Mouse (Mus musculus): ENCODE measurements around the gene Hmgcs1. TPM values are rescaled to one million over a fixed set of nuclear protein-coding genes. Genes with fewer than 3 reads are reported as not detected.

Hmgcs1 gene
- polyA plus RNA-seq, 1 experiment from 2014 or later: 197 TPM

DNA sequence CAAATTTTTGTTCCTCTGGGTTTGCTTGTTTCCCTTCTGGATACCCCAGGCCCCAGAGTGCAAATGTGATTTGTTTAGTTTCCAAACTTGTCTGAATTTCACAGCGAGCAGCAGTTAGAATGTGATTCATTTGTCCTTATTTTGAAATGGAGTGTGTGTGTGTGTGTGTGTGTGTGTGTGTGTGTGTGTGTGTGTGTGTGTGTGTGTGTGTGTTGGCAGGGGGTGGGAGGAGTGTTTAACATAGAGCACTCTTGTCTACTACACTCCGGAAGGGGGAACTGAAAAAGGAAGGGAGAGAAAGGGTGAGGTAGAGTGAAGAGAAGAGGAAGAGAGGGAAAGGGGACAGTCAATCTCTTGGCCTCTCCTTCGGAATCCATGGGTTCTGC lies 64.4 kb downstream of the Hmgcs1 start:
- no peaks in the 10 kb centered on the region for H3K36me3 ChIP-seq
- peaks cover 21% of the 10 kb centered on the region for H3K4me1 ChIP-seq (replicated peaks)
- no peak for ATAC-seq (ENCODE audit: insufficient number of reproducible peaks, insufficient read depth, low FRiP score, low TSS enrichment, low read depth)
- peak overlapping the region; percentile 60 for H3K4me3 ChIP-seq (replicated peaks)
- no peak overlapping the region for H3K9ac ChIP-seq (replicated peaks)
- no peaks in the 10 kb centered on the region for H3K27me3 ChIP-seq
- no peaks in the 10 kb centered on the region for H3K9me3 ChIP-seq
- 38% methylated on average over 3 of the region's 3 CpGs for WGBS
- no peak overlapping the region for H3K27ac ChIP-seq
- peak overlapping the region; percentile 91 for H3K4me2 ChIP-seq

DNA sequence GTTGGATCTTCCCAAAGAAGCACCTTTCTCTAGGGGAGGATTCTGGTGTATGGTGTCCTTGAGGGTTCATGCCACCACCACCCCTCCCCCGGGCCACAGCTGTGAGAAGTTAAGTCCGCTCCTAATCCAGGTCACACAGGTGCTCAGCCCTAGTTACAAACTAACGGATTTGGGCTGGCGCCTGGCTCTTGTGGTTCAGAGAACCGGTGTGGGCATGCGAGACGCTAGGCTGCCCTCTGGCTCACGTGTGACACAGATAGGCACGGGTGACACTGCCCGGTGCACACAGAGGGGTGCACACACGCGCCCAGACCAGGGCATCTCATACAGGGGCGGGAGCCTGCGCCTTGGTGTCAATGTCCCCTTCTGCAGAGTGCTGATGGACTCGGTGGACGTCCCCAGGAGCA lies 65.0 kb downstream of the Hmgcs1 start:
- Histone ChIP-seq H3K27me3 (no peaks in the 10 kb centered on the region), H3K9ac (replicated peaks) (peak overlapping the region; percentile 71), H3K9me3 (no peaks in the 10 kb centered on the region), H3K36me3 (no peaks in the 10 kb centered on the region), H3K4me2 (peak overlapping the region; percentile 91), H3K4me1 (replicated peaks) (peaks cover 21% of the 10 kb centered on the region), H3K4me3 (replicated peaks) (peak overlapping the region; percentile 60), H3K27ac (peak overlapping the region; percentile 79; the same call in 1 of the 2 replicates)
- ATAC-seq (ENCODE audit: insufficient number of reproducible peaks, insufficient read depth, low FRiP score, low TSS enrichment, low read depth): peak; percentile 58
- 1% methylated on average over 16 of the region's 16 CpGs for WGBS

DNA sequence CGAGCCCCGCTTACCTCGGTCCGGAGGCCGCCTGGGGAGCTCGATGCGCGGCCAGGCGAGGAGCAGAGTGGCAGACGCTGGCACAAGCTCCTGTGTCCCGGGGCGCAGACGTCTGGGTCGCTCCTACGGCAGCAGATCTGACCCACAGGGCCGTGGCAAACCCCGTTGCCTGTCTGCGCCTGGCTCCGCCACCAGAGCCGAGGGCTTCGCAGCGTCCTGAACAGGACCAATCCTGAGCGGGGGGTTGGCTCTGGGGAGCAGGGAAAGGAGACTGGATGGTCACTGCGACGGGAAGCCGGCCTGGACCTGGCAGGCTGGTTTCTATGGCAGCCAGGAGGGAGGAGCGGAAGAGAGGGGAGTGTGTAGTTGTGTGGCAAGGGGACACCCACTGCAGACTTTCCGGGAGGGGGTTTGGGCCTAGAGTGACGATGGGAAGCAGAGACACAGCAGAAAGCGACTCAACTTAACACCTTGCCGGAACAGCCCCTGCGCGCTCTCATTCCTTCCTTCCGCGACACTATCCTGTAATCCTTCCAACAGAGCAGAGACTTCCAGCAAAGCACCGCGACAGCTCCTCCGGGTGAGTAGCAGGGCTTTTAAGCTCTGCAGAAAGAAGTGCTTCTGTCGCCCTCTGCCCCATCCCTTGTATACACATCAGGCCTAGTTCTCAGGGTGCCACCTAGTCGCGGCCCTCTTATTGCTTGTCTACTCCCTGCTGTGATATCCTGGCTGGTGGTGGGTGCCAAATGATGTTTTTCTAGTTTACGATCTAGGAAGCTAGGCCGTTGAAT lies 65.7 kb downstream of the Hmgcs1 start, which contains the start of gene Nim1k:
Gene Nim1k (minus strand): TSS at position 202 of the 791 bp plus-strand sequence.
- Histone ChIP-seq H3K27ac (peak within 1 kb of the TSS; percentile 79), H3K36me3 (peaks cover 4% of the 10 kb centered on the region; the same call in 1 of the 2 replicates), H3K27me3 (no peaks in the 10 kb centered on the region), H3K4me3 (replicated peaks) (peak within 1 kb of the TSS; percentile 60), H3K4me2 (peak within 1 kb of the TSS; percentile 91), H3K4me1 (replicated peaks) (peaks cover 21% of the 10 kb centered on the region), H3K9ac (replicated peaks) (peak within 1 kb of the TSS; percentile 71), H3K9me3 (no peaks in the 10 kb centered on the region)
- ATAC-seq (ENCODE audit: insufficient number of reproducible peaks, insufficient read depth, low FRiP score, low TSS enrichment, low read depth): peak; percentile 92
- under 1% methylated on average over 43 of the region's 43 CpGs for WGBS

- H3K4me3 ChIP-seq (replicated peaks): no peak overlapping the region; the same call in 1 of the 2 replicates
- peak overlapping the region; percentile 91 for H3K4me2 ChIP-seq
These were observed 66.7 kb downstream of the Hmgcs1 start for GRCm38 (mm10) chr13:119756831-119757230.

More at GRCm38 (mm10) chr13:119756831-119757230, 66.7 kb downstream of the Hmgcs1 start:
- Histone ChIP-seq H3K27me3 (no peaks in the 10 kb centered on the region), H3K9ac (replicated peaks) (no peak overlapping the region), H3K4me1 (replicated peaks) (peaks cover 21% of the 10 kb centered on the region), H3K27ac (no peak overlapping the region), H3K36me3 (peaks cover 14% of the 10 kb centered on the region; the same call in 1 of the 2 replicates), H3K9me3 (no peaks in the 10 kb centered on the region)
- no peak for ATAC-seq (ENCODE audit: insufficient number of reproducible peaks, insufficient read depth, low FRiP score, low TSS enrichment, low read depth)
- WGBS: 23% methylated on average over 5 of the region's 5 CpGs

Other genes with a start within 250 kb of the Hmgcs1 start
- gene 4833420G17Rik, start 227.6 kb upstream of the Hmgcs1 start, polyA plus RNA-seq (2016; fragmentation: Nextera tagmentation; extraction: Ambion mirVana): 93.8 and 101 TPM in 2 replicates
- 0.96 and 1.5 TPM in 2 replicates for gene Tmem267, start 202.3 kb upstream of the Hmgcs1 start, polyA plus RNA-seq (2016; fragmentation: Nextera tagmentation; extraction: Ambion mirVana)
- 1.1 and 1.7 TPM in 2 replicates for gene 3110070M22Rik, start 202.0 kb upstream of the Hmgcs1 start, polyA plus RNA-seq (2016; fragmentation: Nextera tagmentation; extraction: Ambion mirVana)
- gene Ccl28, start 66.6 kb upstream of the Hmgcs1 start, polyA plus RNA-seq (2016; fragmentation: Nextera tagmentation; extraction: Ambion mirVana): 0.05 and 0.15 TPM in 2 replicates
- 1.6 and 2.3 TPM in 2 replicates for gene Nim1k, start 65.5 kb downstream of the Hmgcs1 start, polyA plus RNA-seq (2016; fragmentation: Nextera tagmentation; extraction: Ambion mirVana)
- 48.7 and 50.2 TPM in 2 replicates for gene Zfp131, start 100.5 kb downstream of the Hmgcs1 start, polyA plus RNA-seq (2016; fragmentation: Nextera tagmentation; extraction: Ambion mirVana)
- not detected in 2 replicates for gene AF067063, start 139.8 kb downstream of the Hmgcs1 start, polyA plus RNA-seq (2016; fragmentation: Nextera tagmentation; extraction: Ambion mirVana)
- gene D13Ertd608e, start 145.6 kb downstream of the Hmgcs1 start, polyA plus RNA-seq (2016; fragmentation: Nextera tagmentation; extraction: Ambion mirVana): not detected in 2 replicates
- gene Tcstv1, start 204.4 kb downstream of the Hmgcs1 start, polyA plus RNA-seq (2016; fragmentation: Nextera tagmentation; extraction: Ambion mirVana): not detected in 2 replicates
- not detected in 2 replicates for gene Gm21761, start 238.9 kb downstream of the Hmgcs1 start, polyA plus RNA-seq (2016; fragmentation: Nextera tagmentation; extraction: Ambion mirVana)